Mouse (Mus musculus): ENCODE results near the gene 1700029P11Rik.

- peak; percentile 48; the same call in 1 of the 2 replicates for TF ChIP-seq CTCF (IDR thresholded peaks at IDR 0.05; ENCODE audit: control insufficient read depth, insufficient read depth, insufficient replicate concordance, low read depth, low read length)
- no peak for TF ChIP-seq POLR2A (IDR thresholded peaks at IDR 0.05; ENCODE audit: control insufficient read depth, low read depth, low read length)
Observed at GRCm38 (mm10) chr15:81989371-81990062, 9.2 kb downstream of the 1700029P11Rik start.

Data from testis, adult 2 months (tissue).